Mouse (Mus musculus) cerebellum, adult 11-12 months (tissue): ENCODE measurements around the gene Styx.
"Not testable (repeated sequence)": the region's sequence is repeated elsewhere in the genome, so short reads cannot be mapped to it uniquely, and the experiment has no call there.

Source experiments
- DNase-seq: peaks from one replicate; pipeline ENCODE4 v3.0.0; 2022

Gene Styx

GRCm38 (mm10) chr14:45364211-45365195, 13.6 kb downstream of the Styx start:
- DNase-seq: peak; percentile 80

- DNase-seq: no peak
These were observed 14.3 kb downstream of the Styx start for GRCm38 (mm10) chr14:45365196-45365587.

GRCm38 (mm10) chr14:45378771-45379170, 27.9 kb downstream of the Styx start:
- DNase-seq: no peak

- DNase-seq: no peak
These were observed 29.9 kb downstream of the Styx start for GRCm38 (mm10) chr14:45380756-45381155.

GRCm38 (mm10) chr14:45382912-45383311, 32.0 kb downstream of the Styx start:
- no peak for DNase-seq

- DNase-seq: no peak
These were observed 34.7 kb downstream of the Styx start for GRCm38 (mm10) chr14:45385596-45385995.

- DNase-seq: no peak
These were observed 36.6 kb downstream of the Styx start for GRCm38 (mm10) chr14:45387480-45387879.

- DNase-seq: peak; percentile 96
These were observed 37.7 kb downstream of the Styx start for GRCm38 (mm10) chr14:45388345-45389181.

GRCm38 (mm10) chr14:45389194-45389593, 38.3 kb downstream of the Styx start:
- DNase-seq: no peak

GRCm38 (mm10) chr14:45399836-45400235, 48.9 kb downstream of the Styx start:
- no peak for DNase-seq

- no peak for DNase-seq
These were observed 52.8 kb downstream of the Styx start for GRCm38 (mm10) chr14:45403651-45404050.

- not testable (repeated sequence) for DNase-seq
These were observed 53.9 kb downstream of the Styx start, which contains the start of gene Gnpnat1 for GRCm38 (mm10) chr14:45404813-45405212. Gene Gnpnat1, minus strand, starts transcription at chr14:45404913.

- no peak for DNase-seq
These were observed 65.4 kb downstream of the Styx start for GRCm38 (mm10) chr14:45416265-45416664.

- DNase-seq: no peak
These were observed 67.7 kb downstream of the Styx start for GRCm38 (mm10) chr14:45418553-45418952.

- DNase-seq: no peak
These were observed 68.4 kb downstream of the Styx start for GRCm38 (mm10) chr14:45419323-45419722.

- DNase-seq: peak; percentile 19
These were observed 71.5 kb downstream of the Styx start for GRCm38 (mm10) chr14:45422371-45422770.

GRCm38 (mm10) chr14:45423220-45423619, 72.3 kb downstream of the Styx start:
- peak; percentile 18 for DNase-seq

GRCm38 (mm10) chr14:45430066-45430842, 79.4 kb downstream of the Styx start:
- DNase-seq: no peak

- DNase-seq: no peak
These were observed 81.1 kb downstream of the Styx start for GRCm38 (mm10) chr14:45432003-45432402.

GRCm38 (mm10) chr14:45434220-45434619, 83.3 kb downstream of the Styx start:
- DNase-seq: no peak

- no peak for DNase-seq
These were observed 87.5 kb downstream of the Styx start for GRCm38 (mm10) chr14:45438250-45438930.

- no peak for DNase-seq
These were observed 88.0 kb downstream of the Styx start for GRCm38 (mm10) chr14:45438931-45439275.
